In genomic region chr11:120315832-120316689, GRCm38 (mm10) we compare ENCODE assay signal across 8 mouse cellular contexts. TPM values are rescaled to one million over a fixed set of nuclear protein-coding genes. Genes with fewer than 3 reads are reported as not detected.
DNase-seq lines count a peak whose midpoint lies in the region; ATAC-seq and TF ChIP-seq lines count a peak whose summit lies in the region.

No protein-coding gene starts in this region.

- no peak for TF ChIP-seq CTCF in stomach, postnatal 0 days (IDR thresholded peaks at IDR 0.05; ENCODE audit: low read depth)

- H3K4me3 ChIP-seq in ES-E14 (ENCODE audit: insufficient read depth in 1 of 2, low read depth in 1 of 2, low read length in 2 of 2, poor library complexity in 1 of 2, severe bottlenecking in 1 of 2), result peak overlapping the region; percentile 54 to 55; a peak in 2 of 4 replicates
- H3K4me3 ChIP-seq in forebrain, embryonic 14.5 days (ENCODE audit: low read depth, low read length), result peak overlapping the region; percentile 47
- peak overlapping the region; percentile 63 for H3K4me3 ChIP-seq in liver, embryonic 16.5 days (ENCODE audit: low read depth, low read length)
- peak overlapping the region; percentile 47 for H3K4me3 ChIP-seq in neural tube, embryonic 12.5 days
- H3K4me3 ChIP-seq in stomach, postnatal 0 days (ENCODE audit: low read depth, low read length), result peak overlapping the region; percentile 47

- intact Hi-C loops in heart, postnatal 14 days (cut with DNase I), result loop anchor here (1.0 to 5.0 kb wide), 2 partner anchors 31 to 61 kb away; partner anchors contain the start of gene Faap100

- ATAC-seq in forebrain, embryonic 14.5 days, result peak; percentile 98
- peak; percentile 99 for ATAC-seq in liver, embryonic 16.5 days (ENCODE audit: low read depth)
- ATAC-seq in neural tube, embryonic 12.5 days (ENCODE audit: low FRiP score, low read depth), result peak; percentile 94
- peak; percentile 93 for ATAC-seq in stomach, postnatal 0 days (ENCODE audit: low FRiP score, low TSS enrichment)

- H3K36me3 ChIP-seq in ES-E14 (ENCODE audit: control insufficient read depth, insufficient read depth, low read length, poor library complexity, severe bottlenecking), result no peaks in the 10 kb centered on the region
- H3K36me3 ChIP-seq in forebrain, embryonic 14.5 days (ENCODE audit: control insufficient read depth, insufficient read depth, low read length), result no peaks in the 10 kb centered on the region
- no peaks in the 10 kb centered on the region for H3K36me3 ChIP-seq in liver, embryonic 16.5 days (ENCODE audit: control insufficient read depth, insufficient read depth)
- H3K36me3 ChIP-seq in neural tube, embryonic 12.5 days, result no peaks in the 10 kb centered on the region
- no peaks in the 10 kb centered on the region for H3K36me3 ChIP-seq in stomach, postnatal 0 days (ENCODE audit: control insufficient read depth, insufficient read depth, low read length)

- WGBS in forebrain, embryonic 14.5 days, result under 1% methylated on average over 37 of the region's 37 CpGs
- under 1% methylated on average over 37 of the region's 37 CpGs for WGBS in large intestine, adult 2 months
- 2% methylated on average over 37 of the region's 37 CpGs for whole genome bisulfite sequencing in liver, embryonic 16.5 days (ENCODE audit: insufficient replicate concordance)
- 9% methylated on average over 37 of the region's 37 CpGs for WGBS in neural tube, embryonic 12.5 days
- WGBS in stomach, postnatal 0 days, result 1% methylated on average over 37 of the region's 37 CpGs

- no peak for DNase-seq in ES-E14 (ENCODE audit: low read depth, low spot score)
- DNase-seq in cerebellum, adult 11 months, result peak; percentile 91
- DNase-seq in forebrain, embryonic 14.5 days (ENCODE audit: low spot score), result peak; percentile 98
- DNase-seq in heart, postnatal 14 days, result peak; percentile 86 to 89
- DNase-seq in large intestine, adult 2 months (ENCODE audit: low read depth, low spot score), result peak; percentile 92
- DNase-seq in stomach, postnatal 0 days (ENCODE audit: low spot score), result peak; percentile 94

- peak overlapping the region; percentile 84 for H3K4me2 ChIP-seq in forebrain, embryonic 14.5 days (ENCODE audit: low read length)
- peak overlapping the region; percentile 86 for H3K4me2 ChIP-seq in liver, embryonic 16.5 days (ENCODE audit: low read depth, low read length)
- H3K4me2 ChIP-seq in neural tube, embryonic 12.5 days (replicated peaks), result peak overlapping the region; percentile 92
- H3K4me2 ChIP-seq in stomach, postnatal 0 days (replicated peaks; ENCODE audit: low read depth), result peak overlapping the region; percentile 87

- in situ Hi-C loops in ES-E14 (cut with MboI; ENCODE audit: low sequenced_read_pairs in 2 of 2, unreplicated experiment in 2 of 2), result no loop called here

- H3K4me1 ChIP-seq in ES-E14 (ENCODE audit: control insufficient read depth in 2 of 2, insufficient read depth in 2 of 2, low read length in 2 of 2, poor library complexity in 1 of 2), result peaks cover 3 to 9% of the 10 kb centered on the region in 2 experiments; a peak in 2 of 4 replicates
- H3K4me1 ChIP-seq in forebrain, embryonic 14.5 days (ENCODE audit: control insufficient read depth, insufficient read depth, low read length), result peaks cover 25% of the 10 kb centered on the region
- H3K4me1 ChIP-seq in liver, embryonic 16.5 days (ENCODE audit: control insufficient read depth, low read depth, low read length), result peaks cover 25% of the 10 kb centered on the region
- H3K4me1 ChIP-seq in neural tube, embryonic 12.5 days, result peaks cover 35% of the 10 kb centered on the region
- peaks cover 2% of the 10 kb centered on the region for H3K4me1 ChIP-seq in stomach, postnatal 0 days (replicated peaks; ENCODE audit: control insufficient read depth, insufficient read depth)

- H3K9ac ChIP-seq in ES-E14 (ENCODE audit: insufficient read depth, low read depth, low read length, poor library complexity, severe bottlenecking), result peak overlapping the region; percentile 13; the same call in 1 of the 2 replicates
- peak overlapping the region; percentile 87 for H3K9ac ChIP-seq in forebrain, embryonic 14.5 days (ENCODE audit: low read length)
- H3K9ac ChIP-seq in liver, embryonic 16.5 days (ENCODE audit: low read depth, low read length), result peak overlapping the region; percentile 76
- H3K9ac ChIP-seq in neural tube, embryonic 12.5 days, result peak overlapping the region; percentile 82
- H3K9ac ChIP-seq in stomach, postnatal 0 days (ENCODE audit: low read length), result peak overlapping the region; percentile 79

- H3K27me3 ChIP-seq in forebrain, embryonic 14.5 days (replicated peaks; ENCODE audit: control insufficient read depth, insufficient read depth, low read length), result no peaks in the 10 kb centered on the region
- no peaks in the 10 kb centered on the region for H3K27me3 ChIP-seq in liver, embryonic 16.5 days (ENCODE audit: control insufficient read depth, insufficient read depth, low read depth, low read length)
- no peaks in the 10 kb centered on the region for H3K27me3 ChIP-seq in neural tube, embryonic 12.5 days (replicated peaks)
- H3K27me3 ChIP-seq in stomach, postnatal 0 days (ENCODE audit: control insufficient read depth, insufficient read depth, low read length), result no peaks in the 10 kb centered on the region

- no peak for TF ChIP-seq EP300 in stomach, postnatal 0 days (optimal IDR thresholded peaks at IDR 0.05)

- peaks cover 8% of the 10 kb centered on the region for H3K9me3 ChIP-seq in ES-E14 (ENCODE audit: control insufficient read depth, insufficient read depth, low read depth, low read length)
- no peaks in the 10 kb centered on the region for H3K9me3 ChIP-seq in forebrain, embryonic 14.5 days (replicated peaks; ENCODE audit: control insufficient read depth, low read length)
- H3K9me3 ChIP-seq in liver, embryonic 16.5 days (replicated peaks; ENCODE audit: control insufficient read depth, low read length), result no peaks in the 10 kb centered on the region
- no peaks in the 10 kb centered on the region for H3K9me3 ChIP-seq in neural tube, embryonic 12.5 days
- H3K9me3 ChIP-seq in stomach, postnatal 0 days (ENCODE audit: control insufficient read depth, low read length), result no peaks in the 10 kb centered on the region

- H3K27ac ChIP-seq in ES-E14 (ENCODE audit: insufficient read depth, low read depth, low read length, poor library complexity, severe bottlenecking), result no peak overlapping the region
- H3K27ac ChIP-seq in forebrain, embryonic 14.5 days (ENCODE audit: low read depth, low read length), result peak overlapping the region; percentile 88
- H3K27ac ChIP-seq in liver, embryonic 16.5 days (ENCODE audit: low read length), result peak overlapping the region; percentile 88
- peak overlapping the region; percentile 97 for H3K27ac ChIP-seq in neural tube, embryonic 12.5 days
- peak overlapping the region; percentile 98 for H3K27ac ChIP-seq in stomach, postnatal 0 days (replicated peaks)

TF ChIP-seq in ES-E14, 5 proteins besides CTCF, POLR2A, EP300 and RAD21:
- TF ChIP-seq HCFC1 (IDR thresholded peaks at IDR 0.05; ENCODE audit: borderline replicate concordance, insufficient read depth, low read length) (no peak), ZNF384 (IDR thresholded peaks at IDR 0.05; ENCODE audit: low read depth, low read length) (no peak)

RNA-seq across cellular contexts. Expression of gene Actg1, which starts 32.3 kb away (rescaled TPM):
- total RNA-seq in ES-E14 (2012; rRNA removed), result 1,716 and 2,367 TPM in 2 replicates
- polyA plus RNA-seq in forebrain, embryonic 14.5 days (2014; fragmentation: Nextera tagmentation; extraction: Ambion mirVana), result 3,852 and 3,863 TPM in 2 replicates
- 100 to 1,000 TPM; 451 to 520 TPM for total RNA-seq in heart, postnatal 14 days (2021)
- 1,539 and 1,751 TPM in 2 replicates for polyA plus RNA-seq in large intestine, adult 2 months (2012; rRNA removed)
- 531 and 545 TPM in 2 replicates for polyA plus RNA-seq in liver, embryonic 16.5 days (2015; fragmentation: Nextera tagmentation; extraction: Ambion mirVana)
- polyA plus RNA-seq in neural tube, embryonic 12.5 days (2016; fragmentation: Nextera tagmentation; extraction: Ambion mirVana), result 3,655 and 3,681 TPM in 2 replicates
- 2,268 and 2,377 TPM in 2 replicates for polyA plus RNA-seq in stomach, postnatal 0 days (2015; fragmentation: Nextera tagmentation; extraction: Ambion mirVana)

RNA-seq across cellular contexts. Expression of gene Fscn2, which starts 45.3 kb away (rescaled TPM):
- total RNA-seq in ES-E14 (2012; rRNA removed), result 0.31 and 0.42 TPM in 2 replicates
- 0.75 and 1.4 TPM in 2 replicates for polyA plus RNA-seq in forebrain, embryonic 14.5 days (2014; fragmentation: Nextera tagmentation; extraction: Ambion mirVana)
- not detected for total RNA-seq in heart, postnatal 14 days (2021)
- polyA plus RNA-seq in large intestine, adult 2 months (2012; rRNA removed), result not detected in 2 replicates
- not detected in 2 replicates for polyA plus RNA-seq in liver, embryonic 16.5 days (2015; fragmentation: Nextera tagmentation; extraction: Ambion mirVana)
- polyA plus RNA-seq in neural tube, embryonic 12.5 days (2016; fragmentation: Nextera tagmentation; extraction: Ambion mirVana), result 1.1 and 1.6 TPM in 2 replicates
- 0.41 and 0.47 TPM in 2 replicates for polyA plus RNA-seq in stomach, postnatal 0 days (2015; fragmentation: Nextera tagmentation; extraction: Ambion mirVana)

Comparison
In these comparisons a context has a peak if more than half of its experiments do, and no peak if none do; other contexts are left out.
1. H3K9ac ChIP-seq: peak in every context shown above with its lines; median percentile 87 in forebrain, embryonic 14.5 days; 82 in neural tube, embryonic 12.5 days; 79 in stomach, postnatal 0 days; 76 in liver, embryonic 16.5 days; 13 in ES-E14.